8 mouse cellular contexts compared by ENCODE assay signal in the genomic region with DNA sequence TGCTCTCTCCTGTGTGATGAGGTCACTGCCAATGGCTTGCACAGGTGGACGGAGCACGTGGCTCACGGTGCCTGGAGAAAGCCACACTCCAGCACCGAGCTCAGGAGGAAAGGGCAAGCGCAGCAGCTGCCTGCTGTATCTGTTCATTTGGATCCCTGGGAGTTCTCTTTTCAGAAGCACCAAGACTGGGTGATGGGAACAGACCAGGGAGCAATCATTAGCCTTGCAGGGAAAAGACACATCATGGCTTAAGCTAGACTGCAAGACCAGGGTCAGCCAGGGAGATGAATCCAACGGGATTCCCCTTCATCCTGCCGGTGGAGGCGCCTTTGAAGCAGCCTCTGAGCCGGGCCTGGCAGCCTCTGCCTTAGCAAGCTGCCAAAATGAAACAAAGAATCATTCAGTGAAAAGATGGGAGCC. TPM values are rescaled to one million over a fixed set of nuclear protein-coding genes. Genes with fewer than 3 reads are reported as not detected.
DNase-seq lines count a peak whose midpoint lies in the region; ATAC-seq lines count a peak whose summit lies in the region.

No protein-coding gene starts in this region.

- no peaks in the 10 kb centered on the region; the same call in 1 of the 2 replicates for H3K4me1 ChIP-seq in embryonic facial prominence, embryonic 11.5 days (ENCODE audit: control insufficient read depth, insufficient read depth, low read length)
- H3K4me1 ChIP-seq in hindbrain, embryonic 16.5 days (ENCODE audit: control insufficient read depth, insufficient read depth, low read depth, low read length), result peaks cover 13% of the 10 kb centered on the region
- H3K4me1 ChIP-seq in midbrain, embryonic 12.5 days, result peaks cover 15% of the 10 kb centered on the region

- no peaks in the 10 kb centered on the region for H3K27me3 ChIP-seq in embryonic facial prominence, embryonic 11.5 days (ENCODE audit: control insufficient read depth, insufficient read depth, low read length)
- no peaks in the 10 kb centered on the region for H3K27me3 ChIP-seq in hindbrain, embryonic 16.5 days (replicated peaks; ENCODE audit: control insufficient read depth, insufficient read depth, low read length)
- no peaks in the 10 kb centered on the region for H3K27me3 ChIP-seq in midbrain, embryonic 12.5 days

- H3K4me2 ChIP-seq in embryonic facial prominence, embryonic 11.5 days (ENCODE audit: low read depth, low read length), result no peak overlapping the region
- no peak overlapping the region for H3K4me2 ChIP-seq in hindbrain, embryonic 16.5 days (ENCODE audit: low read length)
- H3K4me2 ChIP-seq in midbrain, embryonic 12.5 days (replicated peaks), result no peak overlapping the region; the same call in 1 of the 2 replicates

- H3K27ac ChIP-seq in embryonic facial prominence, embryonic 11.5 days (replicated peaks; ENCODE audit: low read depth, low read length), result no peak overlapping the region
- H3K27ac ChIP-seq in hindbrain, embryonic 16.5 days (ENCODE audit: low read depth, low read length), result peak overlapping the region; percentile 16
- peak overlapping the region; percentile 58; the same call in 1 of the 2 replicates for H3K27ac ChIP-seq in midbrain, embryonic 12.5 days (replicated peaks)

- WGBS in embryonic facial prominence, embryonic 11.5 days, result 24% methylated on average over 9 of the region's 9 CpGs
- WGBS in hindbrain, embryonic 16.5 days, result 14% methylated on average over 9 of the region's 9 CpGs
- WGBS in midbrain, embryonic 12.5 days, result 25% methylated on average over 9 of the region's 9 CpGs

- peak; percentile 45 for DNase-seq in adrenal gland, postnatal 10 days
- DNase-seq in adrenal gland, postnatal 25 days, result no peak
- peak; percentile 24 for DNase-seq in 3134 (ENCODE audit: extremely low read depth, insufficient read length, low spot score)
- peak; percentile 55 for DNase-seq in embryonic facial prominence, embryonic 11.5 days (ENCODE audit: low spot score)
- no peak for DNase-seq in spleen, adult 12 weeks (ENCODE audit: low spot score)
- DNase-seq in urinary bladder, adult 2 months (ENCODE audit: low spot score), result no peak

- no peaks in the 10 kb centered on the region for H3K36me3 ChIP-seq in embryonic facial prominence, embryonic 11.5 days (replicated peaks; ENCODE audit: control insufficient read depth, insufficient read depth, low read depth, low read length)
- no peaks in the 10 kb centered on the region for H3K36me3 ChIP-seq in hindbrain, embryonic 16.5 days (ENCODE audit: control insufficient read depth, insufficient read depth, low read length)
- no peaks in the 10 kb centered on the region for H3K36me3 ChIP-seq in midbrain, embryonic 12.5 days

- H3K4me3 ChIP-seq in embryonic facial prominence, embryonic 11.5 days (ENCODE audit: low read depth, low read length), result no peak overlapping the region
- no peak overlapping the region for H3K4me3 ChIP-seq in hindbrain, embryonic 16.5 days (ENCODE audit: low read length)
- H3K4me3 ChIP-seq in midbrain, embryonic 12.5 days, result no peak overlapping the region

- no peaks in the 10 kb centered on the region for H3K9me3 ChIP-seq in embryonic facial prominence, embryonic 11.5 days (replicated peaks; ENCODE audit: control insufficient read depth, low read length)
- H3K9me3 ChIP-seq in hindbrain, embryonic 16.5 days (ENCODE audit: control insufficient read depth, low read length), result no peaks in the 10 kb centered on the region
- H3K9me3 ChIP-seq in midbrain, embryonic 12.5 days, result no peaks in the 10 kb centered on the region

- no peak overlapping the region for H3K9ac ChIP-seq in embryonic facial prominence, embryonic 11.5 days (replicated peaks; ENCODE audit: low read length)
- peak overlapping the region; percentile 25 for H3K9ac ChIP-seq in hindbrain, embryonic 16.5 days (ENCODE audit: low read depth, low read length)
- peak overlapping the region; percentile 17; the same call in 1 of the 2 replicates for H3K9ac ChIP-seq in midbrain, embryonic 12.5 days (replicated peaks)

- no peak for ATAC-seq in embryonic facial prominence, embryonic 11.5 days (replicated peaks; ENCODE audit: insufficient number of reproducible peaks, low FRiP score, low TSS enrichment, low read depth)
- ATAC-seq in hindbrain, embryonic 16.5 days, result peak; percentile 81
- no peak for ATAC-seq in midbrain, embryonic 12.5 days (ENCODE audit: low FRiP score, low read depth)

RNA-seq across cellular contexts. Expression of a gene that starts 7.3 kb away (rescaled TPM):
- under 1 TPM in 1 of 2 experiments, not detected in 1; 0.72 TPM for total RNA-seq in adrenal gland, postnatal 10 days (2021)
- not detected in 2 replicates for total RNA-seq in adrenal gland, postnatal 25 days (2021)
- polyA plus RNA-seq in embryonic facial prominence, embryonic 11.5 days (2014; fragmentation: Nextera tagmentation; extraction: Ambion mirVana), result 0.20 and 0.67 TPM in 2 replicates
- 0.36 TPM in 1 of 2 replicates, not detected in the other for polyA plus RNA-seq in hindbrain, embryonic 16.5 days (2015; fragmentation: Nextera tagmentation; extraction: Ambion mirVana)
- 0.87 and 1.0 TPM in 2 replicates for polyA plus RNA-seq in midbrain, embryonic 12.5 days (2016; fragmentation: Nextera tagmentation; extraction: Ambion mirVana)
- polyA plus RNA-seq in urinary bladder, adult 2 months (2012; rRNA removed), result 0.16 and 0.22 TPM in 2 replicates

RNA-seq across cellular contexts. Expression of a gene that starts 23.5 kb away (rescaled TPM):
- total RNA-seq in adrenal gland, postnatal 10 days (2021), result under 1 TPM in 1 of 2 experiments, not detected in 1; 0.27 TPM
- 0.15 TPM in 1 of 2 replicates, not detected in the other for total RNA-seq in adrenal gland, postnatal 25 days (2021)
- polyA plus RNA-seq in embryonic facial prominence, embryonic 11.5 days (2014; fragmentation: Nextera tagmentation; extraction: Ambion mirVana), result 0.20 and 0.27 TPM in 2 replicates
- polyA plus RNA-seq in hindbrain, embryonic 16.5 days (2015; fragmentation: Nextera tagmentation; extraction: Ambion mirVana), result 0.07 and 0.08 TPM in 2 replicates
- not detected in 2 replicates for polyA plus RNA-seq in midbrain, embryonic 12.5 days (2016; fragmentation: Nextera tagmentation; extraction: Ambion mirVana)
- polyA plus RNA-seq in urinary bladder, adult 2 months (2012; rRNA removed), result 1.0 and 1.6 TPM in 2 replicates

Comparison
In these comparisons a context has a peak if more than half of its experiments do, and no peak if none do; other contexts are left out.
1. DNase-seq: peak in adrenal gland, postnatal 10 days (single experiment), 3134 (single experiment) and embryonic facial prominence, embryonic 11.5 days (single experiment); none in adrenal gland, postnatal 25 days (single experiment), spleen, adult 12 weeks (single experiment) and urinary bladder, adult 2 months (single experiment).